Mouse (Mus musculus) lung, postnatal 0 days (tissue): ENCODE results near the gene Zfp874b.

ENCODE experiments used
- CTCF ChIP-seq: IDR thresholded peaks from 2 replicates; pipeline ENCODE4 v1.5.1; 2016; ENCODE audit warnings: antibody characterized with exemption, mild to moderate bottlenecking
- EP300 ChIP-seq: IDR thresholded peaks from 2 replicates; pipeline ENCODE4 v1.6.1; 2016; ENCODE audit warnings: antibody characterized with exemption, mild to moderate bottlenecking, control low read depth

GRCm38 (mm10) chr13:67500908-67501307 lies 16.9 kb upstream of the Zfp874b start:
- TF ChIP-seq EP300, result no peak
- TF ChIP-seq CTCF, result no peak
